Mouse (Mus musculus) kidney, adult 2 months (tissue): ENCODE measurements around the gene Zmiz1. TPM values are rescaled to one million over a fixed set of nuclear protein-coding genes. Genes with fewer than 3 reads are reported as not detected.
A peak's percentile ranks its signal among the peaks of the same experiment; 100 is the strongest.

Source experiments
- DNase-seq: peaks from one replicate; pipeline ENCODE4 v3.0.0; 2021
- H3K27ac ChIP-seq: fragments of 200-500 bp; 2 replicates; pipeline ENCODE4 v1.5.1; 2012; ENCODE audit warnings: low read depth, low read length, control low read depth, inconsistent platforms; ENCODE audit not compliant: insufficient read depth
- H3K27me3 ChIP-seq: fragments of 200-500 bp; replicated peaks from 2 replicates; pipeline ENCODE4 v1.6.1; 2012; ENCODE audit warnings: mild to moderate bottlenecking, moderate library complexity, low read length, inconsistent platforms; ENCODE audit not compliant: control insufficient read depth, insufficient read depth
- H3K36me3 ChIP-seq: fragments of 200-500 bp; 2 replicates; pipeline ENCODE4 v1.6.1; 2012; ENCODE audit warnings: mild to moderate bottlenecking, moderate library complexity, low read length, inconsistent platforms; ENCODE audit not compliant: control insufficient read depth, insufficient read depth
- H3K4me1 ChIP-seq: fragments of 200-500 bp; 2 replicates; pipeline ENCODE4 v1.6.1; 2011; ENCODE audit warnings: low read length; ENCODE audit not compliant: control insufficient read depth, insufficient read depth
- H3K4me3 ChIP-seq: fragments of 200-500 bp; 2 replicates; pipeline ENCODE4 v1.5.1; 2011; ENCODE audit warnings: mild to moderate bottlenecking, low read depth, low read length, control low read depth; ENCODE audit not compliant: insufficient read depth
- CTCF ChIP-seq: fragments of 200-500 bp; conservative IDR thresholded peaks from 2 replicates; pipeline ENCODE4 v1.5.1; 2011; ENCODE audit warnings: low read depth, mild to moderate bottlenecking, control low read depth, low read length, moderate library complexity, mixed read lengths; ENCODE audit not compliant: insufficient read depth, insufficient read length
- POLR2A ChIP-seq: fragments of 200-500 bp; IDR thresholded peaks from one replicate; pipeline ENCODE4 v1.6.1; 2011; ENCODE audit warnings: low read depth, low read length, control low read depth
- WGBS: fragments of 180-500 bp; shearing (Covaris S2); methylation state at CpG from one replicate; pipeline ENCODE4 v1.1.7; 2018; 5-methylcytosine and 5-hydroxymethylcytosine counted together
- polyA plus RNA-seq: library from polyadenylated mRNA; depleted of rRNA; stranded (reverse); fragments of >200 nt; gene quantifications from 2 replicates; pipeline ENCODE4 v1.2.3, GENCODE M21; 2012

The Zmiz1 gene
- polyA plus RNA-seq, 1 experiment: 42.6 TPM

GRCm38 (mm10) chr14:25608618-25609017 lies 149.6 kb downstream of the Zmiz1 start:
- Histone ChIP-seq H3K4me3 (peak overlapping the region; percentile 49), H3K4me1 (peaks cover 32% of the 10 kb centered on the region), H3K27me3 (no peaks in the 10 kb centered on the region), H3K36me3 (no peaks in the 10 kb centered on the region), H3K27ac (peak overlapping the region; percentile 51; the same call in 1 of the 2 replicates)
- 67% methylated on average over 4 of the region's 4 CpGs for WGBS
- DNase-seq: no peak
- TF ChIP-seq POLR2A (no peak), CTCF (no peak)

- 65% methylated on average over 7 of the region's 7 CpGs for WGBS
- Histone ChIP-seq H3K27me3 (no peaks in the 10 kb centered on the region), H3K27ac (no peak overlapping the region), H3K4me3 (no peak overlapping the region), H3K36me3 (no peaks in the 10 kb centered on the region), H3K4me1 (peaks cover 35% of the 10 kb centered on the region)
- TF ChIP-seq POLR2A (no peak), CTCF (no peak)
- peak; percentile 61 for DNase-seq
These were observed 150.4 kb downstream of the Zmiz1 start for GRCm38 (mm10) chr14:25609355-25609754.

DNA sequence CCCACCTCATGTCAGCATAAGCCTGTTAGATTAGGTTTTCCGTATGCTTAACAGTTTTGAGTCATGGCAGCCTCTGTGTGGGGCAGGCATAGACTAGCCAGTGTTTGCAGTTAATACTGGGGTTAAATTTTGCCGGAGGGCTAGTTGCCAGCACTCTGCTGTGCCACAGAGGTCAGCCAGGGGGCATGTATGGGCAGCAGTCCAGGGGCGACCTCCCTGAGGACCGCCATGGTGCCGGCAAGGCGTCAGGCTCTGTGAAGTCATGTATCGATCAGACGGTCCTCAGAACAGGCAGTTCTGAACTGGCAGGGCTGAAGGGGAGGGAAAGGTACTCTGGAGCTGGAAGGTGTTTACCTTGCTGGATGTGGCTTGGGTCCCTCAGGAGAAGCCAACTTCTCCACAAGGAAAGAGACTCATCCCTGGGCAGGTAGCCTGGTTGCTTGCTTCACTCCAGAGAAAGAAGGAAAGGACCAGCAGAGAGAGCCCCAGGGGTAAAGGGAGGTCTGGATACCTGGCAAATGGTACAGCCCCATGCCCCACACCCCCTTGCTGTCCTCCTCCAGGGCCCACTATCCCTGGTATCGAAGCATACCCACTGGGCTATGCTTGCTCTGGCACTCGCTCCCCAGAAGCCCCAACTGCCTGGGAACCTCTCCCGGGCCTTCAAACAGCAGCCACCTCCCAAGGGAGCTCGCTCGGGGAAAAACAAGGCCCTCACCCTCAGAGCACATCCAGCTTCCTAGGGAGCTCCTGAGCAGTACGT lies 151.6 kb downstream of the Zmiz1 start:
- no peak for TF ChIP-seq CTCF
- no peak for TF ChIP-seq POLR2A
- Histone ChIP-seq H3K27ac (no peak overlapping the region), H3K27me3 (no peaks in the 10 kb centered on the region), H3K36me3 (no peaks in the 10 kb centered on the region), H3K4me3 (no peak overlapping the region), H3K4me1 (peaks cover 39% of the 10 kb centered on the region)
- WGBS: 43% methylated on average over 14 of the region's 14 CpGs
- peak; percentile 72 for DNase-seq

DNA sequence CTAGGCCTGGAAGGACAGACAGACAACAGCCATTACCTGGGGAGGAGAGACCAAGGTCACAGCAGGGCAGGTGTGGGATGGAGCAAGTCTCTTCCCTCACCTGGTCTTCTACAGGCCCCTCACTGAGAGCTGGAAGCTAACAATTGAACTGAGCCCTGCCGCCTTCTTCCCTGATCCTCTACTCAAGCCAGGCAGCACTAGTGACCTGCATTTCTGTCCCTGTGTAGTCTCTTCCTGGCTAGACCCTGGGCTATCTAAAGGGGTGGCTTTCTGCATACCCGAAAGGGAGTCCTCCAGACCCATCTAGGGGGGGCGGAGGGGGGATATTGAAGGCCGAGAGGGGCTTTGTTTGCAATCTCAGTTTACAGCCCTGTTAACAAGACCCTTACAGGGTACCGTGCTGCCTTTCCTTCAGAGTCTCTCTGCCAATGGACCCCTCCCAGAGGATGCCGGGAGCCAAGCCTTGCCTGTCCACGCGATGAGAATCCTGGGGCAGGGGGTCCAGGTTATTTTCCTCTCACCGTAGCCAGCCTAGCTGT lies 152.2 kb downstream of the Zmiz1 start:
- Histone ChIP-seq H3K4me3 (no peak overlapping the region), H3K4me1 (peaks cover 39% of the 10 kb centered on the region), H3K27me3 (no peaks in the 10 kb centered on the region), H3K36me3 (no peaks in the 10 kb centered on the region), H3K27ac (no peak overlapping the region)
- no peak for TF ChIP-seq POLR2A
- TF ChIP-seq CTCF: no peak
- DNase-seq: no peak
- WGBS: 62% methylated on average over 9 of the region's 9 CpGs

- H3K4me1 ChIP-seq: peaks cover 37% of the 10 kb centered on the region
- H3K27me3 ChIP-seq: no peaks in the 10 kb centered on the region
- peak; percentile 53 for DNase-seq
- no peak overlapping the region for H3K4me3 ChIP-seq
- 37% methylated on average over 10 of the region's 10 CpGs for WGBS
- TF ChIP-seq POLR2A (no peak), CTCF (no peak)
- no peak overlapping the region for H3K27ac ChIP-seq
- H3K36me3 ChIP-seq: no peaks in the 10 kb centered on the region
These were observed 153.1 kb downstream of the Zmiz1 start for GRCm38 (mm10) chr14:25611815-25612698.

- no peak overlapping the region for H3K27ac ChIP-seq
- WGBS: 76% methylated on average over 8 of the region's 8 CpGs
- no peak for TF ChIP-seq POLR2A
- no peak for DNase-seq
- H3K4me3 ChIP-seq: no peak overlapping the region
- H3K36me3 ChIP-seq: no peaks in the 10 kb centered on the region; the same call in 1 of the 2 replicates
- H3K27me3 ChIP-seq: no peaks in the 10 kb centered on the region
- H3K4me1 ChIP-seq: peaks cover 37% of the 10 kb centered on the region
These were observed 155.1 kb downstream of the Zmiz1 start for GRCm38 (mm10) chr14:25613942-25614575.
